Mouse (Mus musculus): ENCODE results near the gene Ranbp1.
A peak's percentile ranks its signal among the peaks of the same experiment; 100 is the strongest.

Gene Ranbp1

GRCm38 (mm10) chr16:18234671-18235388, 13.7 kb downstream of the Ranbp1 start, which contains the start of gene Zdhhc8:
Gene Zdhhc8, minus strand, starts transcription at chr16:18235136.
- peak; percentile 65 for DNase-seq (ENCODE audit: low read depth, low spot score)

- DNase-seq (ENCODE audit: low read depth, low spot score), result peak; percentile 55
Observed at GRCm38 (mm10) chr16:18233919-18234670, 14.4 kb downstream of the Ranbp1 start.

- no peak for DNase-seq (ENCODE audit: low read depth, low spot score)
Observed at GRCm38 (mm10) chr16:18233451-18233850, 15.1 kb downstream of the Ranbp1 start.

- no peak for DNase-seq (ENCODE audit: low read depth, low spot score)
Observed at GRCm38 (mm10) chr16:18231451-18231850, 17.1 kb downstream of the Ranbp1 start.

GRCm38 (mm10) chr16:18231047-18231446, 17.5 kb downstream of the Ranbp1 start:
- DNase-seq (ENCODE audit: low read depth, low spot score), result no peak

GRCm38 (mm10) chr16:18230617-18231016, 17.9 kb downstream of the Ranbp1 start:
- no peak for DNase-seq (ENCODE audit: low read depth, low spot score)

GRCm38 (mm10) chr16:18229622-18230021, 18.9 kb downstream of the Ranbp1 start:
- DNase-seq (ENCODE audit: low read depth, low spot score), result no peak

- no peak for DNase-seq (ENCODE audit: low read depth, low spot score)
Observed at GRCm38 (mm10) chr16:18228856-18229255, 19.7 kb downstream of the Ranbp1 start.

GRCm38 (mm10) chr16:18227897-18228422, 20.6 kb downstream of the Ranbp1 start:
- DNase-seq (ENCODE audit: low read depth, low spot score), result no peak

GRCm38 (mm10) chr16:18227187-18227586, 21.3 kb downstream of the Ranbp1 start:
- DNase-seq (ENCODE audit: low read depth, low spot score), result no peak

- DNase-seq (ENCODE audit: low read depth, low spot score), result no peak
Observed at GRCm38 (mm10) chr16:18222188-18222587, 26.3 kb downstream of the Ranbp1 start.

- no peak for DNase-seq (ENCODE audit: low read depth, low spot score)
Observed at GRCm38 (mm10) chr16:18221543-18221898, 27.0 kb downstream of the Ranbp1 start.

GRCm38 (mm10) chr16:18220856-18221542, 27.5 kb downstream of the Ranbp1 start:
- DNase-seq (ENCODE audit: low read depth, low spot score), result no peak

- peak; percentile 63 for DNase-seq (ENCODE audit: low read depth, low spot score)
Observed at GRCm38 (mm10) chr16:18220001-18220400, 28.5 kb downstream of the Ranbp1 start.

GRCm38 (mm10) chr16:18218580-18218996, 29.9 kb downstream of the Ranbp1 start:
- DNase-seq (ENCODE audit: low read depth, low spot score), result no peak

GRCm38 (mm10) chr16:18217579-18217978, 31.0 kb downstream of the Ranbp1 start, which contains the start of gene Ccdc188:
Gene Ccdc188, plus strand, starts transcription at chr16:18217879.
- no peak for DNase-seq (ENCODE audit: low read depth, low spot score)

GRCm38 (mm10) chr16:18214858-18215257, 33.7 kb downstream of the Ranbp1 start:
- DNase-seq (ENCODE audit: low read depth, low spot score), result no peak

GRCm38 (mm10) chr16:18213689-18214088, 34.8 kb downstream of the Ranbp1 start:
- DNase-seq (ENCODE audit: low read depth, low spot score), result no peak

- peak; percentile 91 for DNase-seq (ENCODE audit: low read depth, low spot score)
Observed at GRCm38 (mm10) chr16:18211417-18212171, 36.9 kb downstream of the Ranbp1 start.

GRCm38 (mm10) chr16:18210701-18211416, 37.7 kb downstream of the Ranbp1 start:
- DNase-seq (ENCODE audit: low read depth, low spot score), result peak; percentile 84

All from 3T3-L1 (cell line).